Mouse (Mus musculus) small intestine, adult 2 months (tissue): ENCODE measurements at regions not wholly inside any gene's neighbourhood (a gene's known extent, or its start where the extent isn't known, plus 50 kb on each side); places are given as distances from the start of the nearest gene placed in this dataset.

Experiments used
- CTCF ChIP-seq: fragments of 200-500 bp; IDR thresholded peaks from 2 replicates; pipeline ENCODE4 v1.5.1; 2012; ENCODE audit warnings: low read depth, mild to moderate bottlenecking, control low read depth, inconsistent platforms, low read length, moderate library complexity, mixed read lengths; ENCODE audit not compliant: insufficient replicate concordance, insufficient read length; ENCODE audit errors: extremely low read depth
- POLR2A ChIP-seq: fragments of 200-500 bp; IDR thresholded peaks from 2 replicates; pipeline ENCODE4 v1.6.1; 2012; ENCODE audit warnings: low read depth, mild to moderate bottlenecking, control low read depth, inconsistent platforms, low read length, moderate library complexity

DNA sequence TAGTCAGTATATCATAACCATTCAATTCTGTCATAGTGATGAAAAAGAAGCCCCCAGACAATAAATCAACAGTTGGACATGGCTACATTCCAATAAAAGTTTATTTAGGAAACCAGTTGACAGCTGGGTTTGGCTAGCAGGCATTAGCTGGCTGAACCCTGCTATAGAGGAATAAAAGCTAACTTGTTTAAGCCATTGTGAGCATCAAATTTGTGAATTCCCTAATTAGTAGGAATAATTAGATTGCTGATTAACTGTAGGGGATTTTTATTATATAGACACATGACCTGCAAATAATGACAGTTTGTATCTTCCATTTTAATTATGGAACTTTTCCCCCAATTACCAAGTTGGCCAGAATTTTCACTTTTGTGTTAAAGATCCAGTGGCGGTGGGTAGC is 659.8 kb downstream of the Rwdd3 start:
- TF ChIP-seq POLR2A (no peak), CTCF (no peak)
